Mouse (Mus musculus): ENCODE data around the gene Sfxn1.

Gene Sfxn1

DNA sequence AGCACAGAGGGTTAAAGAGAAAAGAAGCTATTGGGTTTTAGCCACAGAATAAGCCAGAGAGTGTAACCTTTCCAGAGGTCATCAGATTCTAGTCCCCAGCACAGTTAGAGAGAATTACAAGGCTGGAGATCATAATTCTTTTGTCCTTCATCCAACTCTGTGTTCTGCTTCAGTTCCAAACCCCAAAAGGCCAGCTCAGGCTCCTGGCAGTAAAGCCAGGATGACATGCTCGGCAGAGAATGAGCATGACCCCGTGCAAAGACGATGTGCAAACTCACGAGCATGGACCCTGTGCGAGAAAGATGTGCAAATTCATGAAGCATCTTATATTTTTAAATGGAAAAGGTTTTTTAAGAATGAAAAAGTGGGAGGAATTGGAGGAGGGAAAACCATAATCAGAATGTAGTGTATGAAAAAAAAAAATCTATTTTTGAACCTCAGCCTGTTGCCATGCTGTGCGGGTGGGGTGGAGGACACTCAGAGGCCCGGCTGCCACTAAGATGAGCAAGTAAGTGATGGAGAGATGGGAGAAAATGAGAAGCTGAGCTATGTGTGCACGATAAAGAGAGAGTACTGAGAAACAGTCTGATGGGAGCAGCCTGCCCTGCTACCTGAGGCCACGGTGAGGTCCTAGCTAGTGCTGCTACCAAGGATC, 66.2 kb downstream of the Sfxn1 start:
- no peak for DNase-seq (ENCODE audit: low spot score)

DNA sequence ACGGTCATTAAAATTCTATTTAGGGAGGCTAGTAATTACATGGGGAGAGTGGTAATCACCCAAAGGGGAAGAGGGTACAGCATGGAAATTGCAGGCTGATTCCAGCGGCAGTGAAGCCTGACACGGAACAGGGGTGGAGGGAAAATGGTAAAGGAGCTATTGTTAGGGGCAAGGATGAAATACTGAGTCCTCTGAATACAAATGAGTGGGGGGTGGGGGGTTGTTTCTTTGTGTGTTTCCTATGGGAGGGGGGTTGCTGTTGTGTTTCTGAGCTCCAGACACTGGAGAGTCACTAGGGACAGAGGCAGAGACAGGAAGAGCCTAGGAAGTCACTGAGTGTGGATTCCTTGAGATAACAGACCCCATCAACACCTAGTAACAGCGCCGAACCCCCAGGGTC, 72.1 kb downstream of the Sfxn1 start:
- DNase-seq (ENCODE audit: low spot score): no peak

DNA sequence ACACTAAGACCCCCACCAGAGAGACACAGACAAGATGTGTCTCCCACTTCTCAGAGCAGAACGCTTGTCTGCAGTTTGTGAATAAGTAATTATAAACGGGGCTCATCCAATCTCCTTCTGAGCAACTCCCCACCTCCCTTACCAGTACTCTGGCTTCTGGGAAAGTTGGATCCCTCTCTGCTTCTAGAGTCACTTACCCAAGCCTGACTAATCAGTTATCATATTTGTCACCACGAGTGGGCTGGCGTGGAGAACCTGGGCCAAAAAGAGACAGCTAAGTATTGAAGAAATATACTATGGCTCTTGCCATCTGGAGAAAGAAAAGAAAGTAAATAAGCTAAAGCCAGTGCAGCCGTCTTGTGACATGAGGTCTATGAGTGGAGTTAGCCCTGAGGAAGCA, 73.0 kb downstream of the Sfxn1 start:
- DNase-seq (ENCODE audit: low spot score): no peak

DNA sequence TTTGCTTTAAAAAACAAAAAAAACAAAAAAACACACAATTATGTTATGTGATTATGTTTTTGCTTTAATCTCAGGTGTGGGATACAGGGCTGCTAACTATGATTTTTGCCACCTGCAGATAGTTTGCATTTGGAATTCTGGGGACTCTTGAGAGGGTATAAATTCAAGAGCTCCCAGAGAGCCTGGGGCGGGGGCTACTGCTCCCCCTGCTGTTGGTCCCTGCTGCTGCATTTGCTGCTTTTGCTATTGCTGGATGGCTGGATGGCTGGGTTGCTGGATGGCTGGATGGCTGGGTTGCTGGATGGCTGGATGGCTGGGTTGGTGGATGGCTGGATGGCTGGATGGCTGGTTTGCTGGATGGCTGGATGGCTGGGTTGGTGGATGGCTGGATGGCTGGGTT, 75.7 kb downstream of the Sfxn1 start:
- no peak for DNase-seq (ENCODE audit: low spot score)

DNA sequence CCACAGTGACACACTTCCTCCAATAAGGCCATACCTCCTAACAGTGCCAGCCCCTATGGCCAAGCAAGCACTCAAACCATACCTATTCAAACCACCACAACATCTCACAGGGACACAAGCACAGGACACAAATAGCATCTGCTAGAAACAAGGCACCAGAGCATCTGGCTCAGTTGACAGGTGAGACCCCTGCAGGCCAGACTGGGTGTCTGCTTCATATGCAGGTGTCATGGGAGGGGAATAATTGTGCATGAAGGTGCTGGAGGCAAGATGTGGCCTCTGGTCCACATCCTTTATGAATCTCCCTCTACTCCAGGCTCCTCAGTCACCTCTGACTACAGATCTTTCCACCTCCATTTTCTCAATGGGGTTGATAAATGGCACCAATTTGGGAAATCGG, 80.8 kb downstream of the Sfxn1 start:
- no peak for DNase-seq (ENCODE audit: low spot score)

DNA sequence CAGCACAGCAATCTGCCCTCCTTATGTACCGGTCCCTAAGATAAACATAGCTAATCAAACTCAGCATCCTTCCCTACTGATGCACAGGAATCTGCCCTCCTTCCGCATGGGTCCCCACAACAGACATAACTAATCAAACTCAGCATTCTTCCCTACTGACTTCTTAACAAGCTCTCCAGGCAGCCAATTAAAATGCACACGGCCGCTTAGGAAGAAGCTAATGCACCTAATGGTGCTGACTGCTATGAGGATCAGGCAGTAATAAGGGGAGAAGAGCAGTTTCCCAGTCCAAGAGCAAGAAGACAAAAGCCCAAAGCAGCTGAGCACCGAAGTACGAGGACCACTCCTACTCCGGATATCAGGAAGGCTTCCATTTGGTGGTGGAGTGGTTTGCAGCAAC, 81.2 kb downstream of the Sfxn1 start:
- no peak for DNase-seq (ENCODE audit: low spot score)

DNA sequence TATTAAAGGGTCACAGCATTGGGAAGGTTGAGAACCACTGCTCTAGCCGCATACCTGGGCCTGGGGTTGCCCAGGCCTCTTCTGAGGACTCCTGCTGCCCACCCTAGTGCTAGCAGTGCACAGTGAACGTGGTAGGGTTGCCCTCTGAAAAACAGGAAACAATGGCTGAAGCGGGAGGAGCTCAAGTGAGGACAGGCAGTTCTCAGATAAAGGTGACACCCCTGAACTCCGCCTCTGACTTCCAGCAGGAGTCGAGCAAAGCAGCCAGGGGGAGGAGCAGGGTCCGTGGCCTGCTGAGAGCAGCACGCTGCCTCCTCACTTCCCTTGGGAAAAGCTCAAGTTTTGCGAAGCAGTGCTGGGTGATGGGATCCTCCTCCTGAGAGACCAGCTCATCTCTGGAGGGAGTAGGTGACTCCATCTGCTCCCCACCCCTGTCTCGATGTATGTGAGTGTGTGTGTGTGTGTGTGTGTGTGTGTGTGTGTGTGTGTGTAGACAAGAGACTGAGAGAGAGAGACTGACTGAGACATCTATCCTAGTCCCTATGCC, 82.1 kb downstream of the Sfxn1 start:
- DNase-seq (ENCODE audit: low spot score): no peak

DNA sequence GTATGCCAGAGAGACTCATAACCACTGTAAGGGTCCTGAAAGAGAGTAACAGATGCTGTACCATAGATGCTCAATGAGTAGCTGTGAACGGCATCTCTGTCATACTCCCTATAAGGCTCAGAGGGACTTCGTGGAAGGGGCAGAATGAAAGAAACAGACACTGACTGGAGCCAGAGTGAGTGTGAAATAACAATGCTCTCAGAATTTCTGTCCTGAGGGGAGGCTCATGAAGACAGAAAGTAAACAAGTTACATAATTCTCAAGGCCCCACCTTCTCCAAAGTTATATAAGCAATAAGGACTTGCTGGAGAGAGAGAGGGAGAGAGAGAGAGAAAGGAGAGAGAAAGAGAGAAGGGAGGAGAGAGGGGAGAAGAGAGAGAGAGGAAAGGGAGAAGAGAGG, 84.2 kb downstream of the Sfxn1 start:
- no peak for DNase-seq (ENCODE audit: low spot score)
